Mouse (Mus musculus) inflammation-experienced regulatory T-cells, adult 6 months (primary cell): ENCODE results near the gene Fam205c. TPM values are rescaled to one million over a fixed set of nuclear protein-coding genes. Genes with fewer than 3 reads are reported as not detected.
A peak's percentile ranks its signal among the peaks of the same experiment; 100 is the strongest.
"Not testable (repeated sequence)": the region's sequence is repeated elsewhere in the genome, so short reads cannot be mapped to it uniquely, and the experiment has no call there.

Experiments used
- ATAC-seq: one replicate; pipeline ENCODE4 v1.8.0; 2017
- polyA plus RNA-seq, 3 experiments: library from polyadenylated mRNA; unstranded; fragments of 100-300 nt; shearing (Covaris generic); gene quantifications; one replicate each; pipeline ENCODE4 v1.2.1; 2017

Fam205c gene
- polyA plus RNA-seq, 3 experiments from 2014 or later: not detected

- ATAC-seq: peak; percentile 78
These were observed 2.7 kb upstream of the Fam205c start for GRCm38 (mm10) chr4:42876586-42877291.

GRCm38 (mm10) chr4:42872746-42873435 lies 1.1 kb downstream of the Fam205c start:
- ATAC-seq: no peak

- no peak for ATAC-seq
These were observed 1.9 kb downstream of the Fam205c start for GRCm38 (mm10) chr4:42872151-42872550.

- ATAC-seq: no peak
These were observed 3.3 kb downstream of the Fam205c start for GRCm38 (mm10) chr4:42870748-42871147.

- no peak for ATAC-seq
These were observed 5.8 kb downstream of the Fam205c start for GRCm38 (mm10) chr4:42868193-42868592.

- ATAC-seq: no peak
These were observed 6.6 kb downstream of the Fam205c start for GRCm38 (mm10) chr4:42867390-42867789.

- not testable (repeated sequence) for ATAC-seq
These were observed 10.5 kb downstream of the Fam205c start for GRCm38 (mm10) chr4:42863487-42863886.

- not testable (repeated sequence) for ATAC-seq
These were observed 13.6 kb downstream of the Fam205c start for GRCm38 (mm10) chr4:42860483-42860882.

GRCm38 (mm10) chr4:42856671-42857070 lies 17.4 kb downstream of the Fam205c start, which contains the start of gene Gm12394:
Gene Gm12394 (minus strand): TSS chr4:42856771.
- not testable (repeated sequence) for ATAC-seq

- not testable (repeated sequence) for ATAC-seq
These were observed 20.2 kb downstream of the Fam205c start, which contains the start of gene Fam205a1 for GRCm38 (mm10) chr4:42853788-42854187. Gene Fam205a1 (minus strand): TSS chr4:42853888.

Other genes starting within 250 kb of the Fam205c start
- gene Gm2564, start 244.5 kb downstream of the Fam205c start, polyA plus RNA-seq: not detected
- not detected for gene Ccl27b, start 219.0 kb downstream of the Fam205c start, polyA plus RNA-seq
- gene Il11ra2, start 212.3 kb downstream of the Fam205c start, polyA plus RNA-seq: not detected
- not detected for gene 4930578G10Rik, start 138.7 kb downstream of the Fam205c start, polyA plus RNA-seq
- not detected for gene Ccl19, start 117.7 kb downstream of the Fam205c start, polyA plus RNA-seq
- gene Ccl21a, start 100.2 kb downstream of the Fam205c start, polyA plus RNA-seq: not detected
- not detected for gene Fam205a1, start 20.3 kb downstream of the Fam205c start, polyA plus RNA-seq
- gene Gm12394, start 17.5 kb downstream of the Fam205c start, polyA plus RNA-seq: not detected
- gene Phf24, start 42.4 kb upstream of the Fam205c start, polyA plus RNA-seq: not detected
- gene Dnajb5, start 75.6 kb upstream of the Fam205c start, polyA plus RNA-seq: 1 to 10 TPM; 2.1 to 5.3 (median 2.3) TPM
- gene 1700022I11Rik, start 95.4 kb upstream of the Fam205c start, polyA plus RNA-seq: 1 to 10 TPM in 1 of 3 experiments, under 1 TPM in 1, not detected in 1; 0.35 to 1.1 TPM
- gene Vcp, start 126.3 kb upstream of the Fam205c start, polyA plus RNA-seq: 100 to 1,000 TPM; 144 to 162 (median 154) TPM
- gene Fancg, start 136.3 kb upstream of the Fam205c start, polyA plus RNA-seq: 10 to 100 TPM; 22.9 to 41.7 (median 31.8) TPM
- 10 to 100 TPM; 10.5 to 22.3 (median 12.0) TPM for gene Pigo, start 151.6 kb upstream of the Fam205c start, polyA plus RNA-seq
- 100 to 1,000 TPM; 138 to 146 (median 139) TPM for gene Stoml2, start 157.5 kb upstream of the Fam205c start, polyA plus RNA-seq
- 1 to 10 TPM; 2.4 to 2.9 (median 2.6) TPM for gene Fam214b, start 172.0 kb upstream of the Fam205c start, polyA plus RNA-seq
- under 1 TPM in 2 of 3 experiments, not detected in 1; 0.23 to 0.38 TPM for gene Unc13b, start 184.7 kb upstream of the Fam205c start, polyA plus RNA-seq